24 mouse cellular contexts compared by ENCODE assay signal in the genomic region with DNA sequence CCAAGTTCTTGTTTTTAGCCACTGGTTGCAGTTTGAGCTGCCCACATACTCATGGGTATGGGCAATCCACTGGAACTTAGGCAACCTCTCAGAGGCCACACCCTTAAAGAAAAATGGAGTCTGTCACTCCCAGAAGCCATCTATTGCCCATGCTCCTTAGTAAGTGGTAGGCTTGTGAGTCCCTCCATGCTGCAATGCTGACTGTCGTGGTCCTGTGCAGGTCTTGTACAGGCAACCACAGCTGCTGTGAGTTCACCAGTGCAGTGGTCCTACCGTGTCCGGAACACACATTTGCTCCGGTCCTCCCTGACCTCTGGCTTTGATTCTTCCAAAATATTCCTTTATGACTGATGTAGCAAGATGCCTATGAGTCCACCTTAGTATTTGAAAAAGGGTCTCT. TPM values are rescaled to one million over a fixed set of nuclear protein-coding genes. Genes with fewer than 3 reads are reported as not detected.
A peak's percentile ranks its signal among the peaks of the same experiment; 100 is the strongest.
DNase-seq lines count a peak whose midpoint lies in the region; ATAC-seq and TF ChIP-seq lines count a peak whose summit lies in the region.
"Had no signal": no experiment of that assay in that cellular context is flagged by ENCODE, and none has a peak within 500 bp of the region (broad histone marks: within the 10 kb centered on the region; RNA-seq: fewer than 3 reads in every experiment).

No protein-coding gene starts in this region.

- H3K4me2 ChIP-seq in embryonic facial prominence, embryonic 13.5 days = no peak overlapping the region
- H3K4me2 ChIP-seq in intestine, embryonic 15.5 days (replicated peaks) = no peak overlapping the region

- H3K4me3 ChIP-seq in embryonic facial prominence, embryonic 13.5 days = no peak overlapping the region
- H3K4me3 ChIP-seq in embryonic facial prominence, embryonic 10.5 days = no peak overlapping the region
- no peak overlapping the region for H3K4me3 ChIP-seq in thymus, adult 2 months (ENCODE audit: control insufficient read depth, insufficient read depth, low read length)
- H3K4me3 ChIP-seq in macrophage (ENCODE audit: inconsistent target) = no peak overlapping the region
- H3K4me3 ChIP-seq in intestine, embryonic 15.5 days (replicated peaks) = no peak overlapping the region
- H3K4me3 ChIP-seq: heart, embryonic 12.5 days; hindbrain, embryonic 15.5 days; lung, embryonic 15.5 days; neural tube, embryonic 12.5 days had no signal

- no peak for TF ChIP-seq POLR2A in thymus, adult 2 months (IDR thresholded peaks at IDR 0.05; ENCODE audit: control insufficient read depth, extremely low read depth, insufficient read depth, low read length, poor library complexity)

- ATAC-seq in embryonic facial prominence, embryonic 13.5 days (ENCODE audit: insufficient number of reproducible peaks, insufficient read depth, low FRiP score, low TSS enrichment, low read depth) = no peak
- ATAC-seq in intestine, embryonic 15.5 days = no peak

- peaks cover 8% of the 10 kb centered on the region for H3K4me1 ChIP-seq in embryonic facial prominence, embryonic 13.5 days
- peaks cover 6% of the 10 kb centered on the region for H3K4me1 ChIP-seq in embryonic facial prominence, embryonic 10.5 days
- peaks cover 6% of the 10 kb centered on the region for H3K4me1 ChIP-seq in thymus, adult 2 months (replicated peaks; ENCODE audit: control insufficient read depth, insufficient read depth, low read length)
- 0 out of 2 replicates have a peak, but pooled peaks cover 4% of the 10 kb centered on the region for H3K4me1 ChIP-seq in intestine, embryonic 15.5 days (replicated peaks)
- H3K4me1 ChIP-seq: neural tube, embryonic 12.5 days had no signal

- TF ChIP-seq CTCF in thymus, adult 2 months (IDR thresholded peaks at IDR 0.05; ENCODE audit: borderline replicate concordance, control insufficient read depth, extremely low read depth, insufficient read depth, low read length, poor library complexity) = no peak

- WGBS in embryonic facial prominence, embryonic 13.5 days = 91% methylated on average over 4 of the region's 4 CpGs
- WGBS in embryonic facial prominence, embryonic 10.5 days = 91% methylated on average over 4 of the region's 4 CpGs
- WGBS in thymus, adult 2 months = 83% methylated on average over 4 of the region's 4 CpGs
- 85% methylated on average over 4 of the region's 4 CpGs for whole genome bisulfite sequencing in macrophage (ENCODE audit: missing documents)
- WGBS in intestine, embryonic 15.5 days = 92% methylated on average over 4 of the region's 4 CpGs

- H3K9ac ChIP-seq in embryonic facial prominence, embryonic 13.5 days = no peak overlapping the region
- no peak overlapping the region for H3K9ac ChIP-seq in intestine, embryonic 15.5 days
- H3K9ac ChIP-seq: embryonic facial prominence, embryonic 12.5 days; heart, embryonic 12.5 days; hindbrain, embryonic 15.5 days; lung, embryonic 15.5 days; neural tube, embryonic 12.5 days had no signal

- H3K27me3 ChIP-seq in embryonic facial prominence, embryonic 13.5 days = no peaks in the 10 kb centered on the region
- no peaks in the 10 kb centered on the region for H3K27me3 ChIP-seq in embryonic facial prominence, embryonic 10.5 days (replicated peaks; ENCODE audit: low read depth, poor library complexity, severe bottlenecking)
- no peaks in the 10 kb centered on the region for H3K27me3 ChIP-seq in thymus, adult 2 months (ENCODE audit: control insufficient read depth, insufficient read depth, low read length)
- H3K27me3 ChIP-seq in intestine, embryonic 15.5 days (replicated peaks) = no peaks in the 10 kb centered on the region
- H3K27me3 ChIP-seq: embryonic facial prominence, embryonic 12.5 days; heart, embryonic 12.5 days; hindbrain, embryonic 15.5 days; lung, embryonic 15.5 days; neural tube, embryonic 12.5 days had no signal

- no peaks in the 10 kb centered on the region for H3K9me3 ChIP-seq in embryonic facial prominence, embryonic 13.5 days
- H3K9me3 ChIP-seq in embryonic facial prominence, embryonic 10.5 days = no peaks in the 10 kb centered on the region
- H3K9me3 ChIP-seq in intestine, embryonic 15.5 days = peaks cover 3% of the 10 kb centered on the region; the same call in 1 of the 2 replicates
- H3K9me3 ChIP-seq: embryonic facial prominence, embryonic 12.5 days; hindbrain, embryonic 15.5 days; lung, embryonic 15.5 days; neural tube, embryonic 12.5 days had no signal

- H3K79me2 ChIP-seq in macrophage (ENCODE audit: inconsistent target) = no peaks in the 10 kb centered on the region

- no peak for DNase-seq in embryonic facial prominence, embryonic 10.5 days (ENCODE audit: low spot score)
- DNase-seq in thymus, adult 2 months = no peak
- DNase-seq in thymus, postnatal 36 days = no peak
- DNase-seq in cerebellum, adult 9-10 months = no peak
- DNase-seq in left cerebral cortex, adult 8-10 months (ENCODE audit: low spot score in 2 of 2) = no peak
- DNase-seq: cerebellum, adult 2 months; gastrocnemius, postnatal 10 days had no signal

- H3K36me3 ChIP-seq in embryonic facial prominence, embryonic 13.5 days = no peaks in the 10 kb centered on the region
- no peaks in the 10 kb centered on the region for H3K36me3 ChIP-seq in embryonic facial prominence, embryonic 10.5 days (replicated peaks)
- H3K36me3 ChIP-seq in thymus, adult 2 months (ENCODE audit: control insufficient read depth, insufficient read depth, low read length) = no peaks in the 10 kb centered on the region
- no peaks in the 10 kb centered on the region for H3K36me3 ChIP-seq in macrophage (ENCODE audit: inconsistent target)
- no peaks in the 10 kb centered on the region for H3K36me3 ChIP-seq in intestine, embryonic 15.5 days
- H3K36me3 ChIP-seq: embryonic facial prominence, embryonic 12.5 days; heart, embryonic 12.5 days; hindbrain, embryonic 15.5 days; lung, embryonic 15.5 days; neural tube, embryonic 12.5 days had no signal

- H3K27ac ChIP-seq in embryonic facial prominence, embryonic 13.5 days = 0 out of 2 replicates have a peak overlapping the region, but pooled peaks have one; percentile 76
- H3K27ac ChIP-seq in embryonic facial prominence, embryonic 10.5 days (replicated peaks) = no peak overlapping the region
- H3K27ac ChIP-seq in thymus, adult 2 months (ENCODE audit: control insufficient read depth, insufficient read depth, low read length) = peak overlapping the region; percentile 91
- peak overlapping the region; percentile 93 for H3K27ac ChIP-seq in macrophage
- H3K27ac ChIP-seq in intestine, embryonic 15.5 days = no peak overlapping the region
- H3K27ac ChIP-seq: hindbrain, embryonic 15.5 days; neural tube, embryonic 12.5 days had no signal

RNA-seq across cellular contexts. Expression of gene 1700012B07Rik, which starts 31.6 kb away (rescaled TPM):
- not detected in 2 replicates for polyA plus RNA-seq in embryonic facial prominence, embryonic 13.5 days (2015; fragmentation: Nextera tagmentation; extraction: Ambion mirVana)
- not detected in 2 replicates for polyA plus RNA-seq in embryonic facial prominence, embryonic 10.5 days (2016; fragmentation: Nextera tagmentation; extraction: Ambion mirVana)
- 0.11 TPM in 1 of 2 replicates, not detected in the other for polyA plus RNA-seq in thymus, adult 2 months (2012; rRNA removed)
- not detected for total RNA-seq in macrophage (2018; cell fraction: chromatin; rRNA removed)
- total RNA-seq in macrophage (2018; cell fraction: cytosol; rRNA removed) = not detected
- total RNA-seq in macrophage (2018; cell fraction: nucleus; rRNA removed) = not detected
- not detected in 3 replicates for polyA plus RNA-seq in macrophage (2018)
- polyA plus RNA-seq in intestine, embryonic 15.5 days (2015; fragmentation: Nextera tagmentation; extraction: Ambion mirVana) = not detected in 2 replicates
- not detected for total RNA-seq in left cerebral cortex, adult 8-10 months (2022)
- total RNA-seq: adrenal gland, adult 2 months; common myeloid progenitor, adult 5-6 weeks; ES-E14; gastrocnemius, postnatal 10 days; heart, postnatal 36 days; layer of hippocampus, postnatal 10 days; left cerebral cortex, postnatal 14 days; megakaryocyte-erythroid progenitor cell, adult 5-6 weeks; midbrain, postnatal 0 days had no signal
- polyA plus RNA-seq: adrenal gland, adult 2 months; cerebellum, adult 2 months; embryonic facial prominence, embryonic 12.5 days; heart, embryonic 12.5 days; hindbrain, embryonic 15.5 days; limb, embryonic 14.5 days; lung, embryonic 15.5 days; midbrain, postnatal 0 days; neural tube, embryonic 12.5 days had no signal

Comparison
In these comparisons a context has a peak if more than half of its experiments do, and no peak if none do; other contexts are left out.
1. H3K27ac ChIP-seq: peak in embryonic facial prominence, embryonic 13.5 days (single experiment), thymus, adult 2 months (single experiment) and macrophage (single experiment); none in embryonic facial prominence, embryonic 10.5 days (single experiment) and intestine, embryonic 15.5 days (single experiment).